Mouse (Mus musculus): ENCODE measurements around the gene Gm28230.

The Gm28230 gene

GRCm38 (mm10) chr2:74774359-74774758 lies 47.8 kb downstream of the Gm28230 start:
- 51% methylated on average over 2 of the region's 2 CpGs for WGBS

- 56% methylated on average over 13 of the region's 13 CpGs for WGBS
These were observed 51.2 kb downstream of the Gm28230 start for GRCm38 (mm10) chr2:74777536-74778275.

- 77% methylated on average over 5 of the region's 5 CpGs for WGBS
These were observed 54.9 kb downstream of the Gm28230 start for GRCm38 (mm10) chr2:74781386-74781785.

- WGBS: 53% methylated on average over 7 of the region's 7 CpGs
These were observed 69.0 kb downstream of the Gm28230 start for GRCm38 (mm10) chr2:74795531-74795930.

Measured in cerebral cortex, adult 2 months (tissue).